Mouse (Mus musculus): ENCODE measurements around the gene Kcnk13.

- no peak for TF ChIP-seq CTCF (IDR thresholded peaks at IDR 0.05; ENCODE audit: insufficient read depth, low read length)
- no peak for TF ChIP-seq POLR2A (IDR thresholded peaks at IDR 0.05; ENCODE audit: borderline replicate concordance, extremely low read depth, low read depth, low read length)
Observed at GRCm38 (mm10) chr12:99956411-99956810, 7.9 kb upstream of the Kcnk13 start.
